Mouse (Mus musculus): ENCODE measurements around the gene Parpbp.

Gene Parpbp

GRCm38 (mm10) chr10:88146707-88147477 lies at the start of gene Parpbp, which contains the start of gene Nup37:
TSS of gene Parpbp (minus strand) at chr10:88146941.
TSS of gene Nup37 (plus strand) at chr10:88146992.
- DNase-seq (ENCODE audit: low spot score in 2 of 2), result peak; percentile 72 to 74

GRCm38 (mm10) chr10:88167438-88168077 lies 20.8 kb upstream of the Parpbp start:
- no peak for DNase-seq (ENCODE audit: low spot score in 2 of 2)

- no peak for DNase-seq (ENCODE audit: low spot score in 2 of 2)
Observed at GRCm38 (mm10) chr10:88166158-88166557, 19.4 kb upstream of the Parpbp start.

GRCm38 (mm10) chr10:88162676-88163075 lies 15.9 kb upstream of the Parpbp start:
- DNase-seq (ENCODE audit: low spot score in 2 of 2), result no peak

- DNase-seq (ENCODE audit: low spot score in 2 of 2), result no peak
Observed at GRCm38 (mm10) chr10:88162096-88162495, 15.4 kb upstream of the Parpbp start.

GRCm38 (mm10) chr10:88151658-88152057 lies 4.9 kb upstream of the Parpbp start:
- DNase-seq (ENCODE audit: low spot score in 2 of 2), result no peak

- DNase-seq (ENCODE audit: low spot score in 2 of 2), result no peak
Observed at GRCm38 (mm10) chr10:88150381-88150780, 3.6 kb upstream of the Parpbp start.

GRCm38 (mm10) chr10:88146187-88146586 lies 554 bp downstream of the Parpbp start:
- no peak for DNase-seq (ENCODE audit: low spot score in 2 of 2)

GRCm38 (mm10) chr10:88135630-88136029 lies 11.1 kb downstream of the Parpbp start:
- DNase-seq (ENCODE audit: low spot score in 2 of 2), result no peak

- no peak for DNase-seq (ENCODE audit: low spot score in 2 of 2)
Observed at GRCm38 (mm10) chr10:88119721-88120120, 27.0 kb downstream of the Parpbp start.

- no peak for DNase-seq (ENCODE audit: low spot score in 2 of 2)
Observed at GRCm38 (mm10) chr10:88113290-88113689, 33.5 kb downstream of the Parpbp start.

- DNase-seq (ENCODE audit: low spot score in 2 of 2), result no peak
Observed at GRCm38 (mm10) chr10:88106169-88106568, 40.6 kb downstream of the Parpbp start.

- DNase-seq (ENCODE audit: low spot score in 2 of 2), result no peak
Observed at GRCm38 (mm10) chr10:88090772-88091171, 56.0 kb downstream of the Parpbp start, which contains the start of gene Pmch. TSS of gene Pmch (plus strand) at chr10:88091072.

- no peak for DNase-seq (ENCODE audit: low spot score in 2 of 2)
Observed at GRCm38 (mm10) chr10:88067377-88067776, 79.4 kb downstream of the Parpbp start.

- DNase-seq (ENCODE audit: low spot score in 2 of 2), result no peak
Observed at GRCm38 (mm10) chr10:88064872-88065271, 81.9 kb downstream of the Parpbp start.

GRCm38 (mm10) chr10:88063436-88063835 lies 83.3 kb downstream of the Parpbp start:
- no peak for DNase-seq (ENCODE audit: low spot score in 2 of 2)

- DNase-seq (ENCODE audit: low spot score in 2 of 2), result no peak
Observed at GRCm38 (mm10) chr10:88056950-88057649, 89.6 kb downstream of the Parpbp start.

GRCm38 (mm10) chr10:88054233-88054985 lies 92.3 kb downstream of the Parpbp start:
- DNase-seq (ENCODE audit: low spot score in 2 of 2), result no peak

GRCm38 (mm10) chr10:88046098-88046771 lies 100.5 kb downstream of the Parpbp start:
- DNase-seq (ENCODE audit: low spot score in 2 of 2), result no peak

- DNase-seq (ENCODE audit: low spot score in 2 of 2), result no peak
Observed at GRCm38 (mm10) chr10:88044297-88044696, 102.4 kb downstream of the Parpbp start.
